Mouse (Mus musculus) telencephalon, adult 2 months (tissue): ENCODE results near the gene Gstm2.
"Not testable (repeated sequence)": the region's sequence is repeated elsewhere in the genome, so short reads cannot be mapped to it uniquely, and the experiment has no call there.

Experiments
- DNase-seq: peaks from one replicate; pipeline ENCODE4 v3.0.0-alpha.2; 2011; ENCODE audit warnings: low read depth, low spot score

Gstm2 gene

DNA sequence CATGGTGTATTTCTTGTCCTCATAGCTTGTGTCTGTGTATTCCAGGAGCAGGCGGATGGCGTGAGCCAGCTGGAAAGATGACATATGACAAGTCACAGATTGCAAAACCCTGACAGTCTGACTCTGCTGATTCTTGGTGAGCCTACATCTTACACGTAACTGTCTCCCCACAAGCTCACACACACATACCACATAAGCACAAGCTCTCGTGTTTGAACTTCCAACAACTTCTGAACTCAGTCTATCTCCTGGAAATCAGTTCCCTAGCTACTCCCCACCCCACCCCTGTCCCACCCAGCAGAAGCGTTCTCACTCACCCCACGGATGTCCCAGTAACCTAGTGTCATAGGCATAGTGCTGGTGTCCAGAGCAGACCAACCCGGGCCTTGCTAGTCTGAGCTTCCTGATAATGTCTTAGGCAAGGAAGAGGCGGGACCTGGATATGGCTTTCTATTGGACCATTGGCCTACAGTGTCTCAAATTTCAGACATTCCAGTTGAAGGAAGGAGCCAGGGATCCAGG, at the start of gene Gstm2:
Gene Gstm2 (minus strand): TSS at position 413 of the 522 bp plus-strand sequence.
- DNase-seq = no peak

DNA sequence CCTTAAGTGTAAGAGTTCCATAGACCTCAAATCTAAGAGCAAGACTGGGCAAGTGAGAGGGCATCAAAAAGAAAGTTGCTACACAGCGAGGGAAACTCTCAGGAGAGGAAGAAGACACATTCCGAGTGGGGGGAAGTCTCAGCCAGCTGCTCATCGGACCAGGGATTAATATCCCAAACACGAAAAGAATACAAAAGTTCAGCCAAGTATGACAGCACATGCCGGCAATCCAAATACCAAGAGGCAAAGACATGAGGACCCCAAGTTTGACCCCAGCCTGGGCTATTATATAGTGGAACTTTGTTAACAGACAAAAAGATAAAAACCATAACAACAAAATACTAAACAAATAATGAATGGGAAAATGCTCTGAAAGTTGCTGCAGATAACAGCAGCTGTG, 46.9 kb upstream of the Gstm2 start:
- DNase-seq = no peak

DNA sequence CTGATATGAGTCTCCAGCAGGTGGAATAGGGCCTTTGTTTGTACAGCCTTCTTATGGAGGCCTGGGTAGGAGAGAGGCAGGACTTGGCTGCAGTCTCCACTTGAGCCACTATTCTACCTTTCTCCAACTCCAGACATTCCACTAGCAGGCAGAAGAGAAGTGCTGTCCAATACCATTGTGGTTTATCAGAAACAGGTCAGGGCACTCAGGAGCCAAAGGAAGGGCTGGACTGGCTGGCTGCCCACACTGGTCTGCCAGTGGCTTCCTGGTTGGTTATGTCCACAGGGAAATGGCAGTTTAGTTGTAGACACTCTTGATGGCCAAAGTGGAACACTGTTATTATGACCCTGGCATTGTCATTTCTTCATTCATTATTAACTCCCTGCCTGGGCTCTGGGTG, 45.9 kb upstream of the Gstm2 start:
- DNase-seq = no peak

DNA sequence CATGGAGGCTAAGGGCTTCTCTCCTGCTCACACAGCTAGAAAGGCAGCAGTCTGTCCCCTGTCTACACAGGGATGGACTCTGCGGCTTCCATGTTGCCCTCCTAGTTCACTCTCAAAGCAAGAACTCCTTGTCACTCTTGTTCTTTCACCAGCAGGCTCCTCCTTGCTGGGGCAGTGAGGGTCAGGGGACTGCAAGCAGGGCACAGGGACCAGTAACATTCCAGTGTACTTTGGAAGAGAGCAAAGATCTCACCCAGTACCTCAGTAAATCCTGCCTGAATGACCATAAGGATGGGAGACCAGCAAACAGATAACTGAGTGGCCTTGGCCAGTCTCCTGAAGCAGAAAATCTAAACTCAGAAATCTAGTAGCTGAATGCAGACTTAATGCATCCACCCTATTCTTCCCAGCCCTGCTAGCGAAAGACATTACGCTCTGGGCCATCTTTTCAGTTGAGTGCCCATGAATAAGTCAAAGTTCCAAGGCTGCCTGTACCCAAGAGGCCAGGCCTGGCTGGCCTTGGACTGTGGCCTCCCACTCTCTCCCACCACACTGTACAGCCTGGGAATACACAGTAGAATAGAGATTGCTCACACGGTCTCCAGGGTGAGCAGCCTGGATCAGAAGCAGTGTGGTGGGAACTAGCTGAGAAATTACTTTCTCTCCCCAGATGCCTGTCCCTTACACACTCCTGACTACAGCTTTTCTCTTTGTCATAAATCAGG, 42.5 kb upstream of the Gstm2 start:
- DNase-seq = no peak

GRCm38 (mm10) chr3:108026597-108026996, 40.3 kb upstream of the Gstm2 start:
- DNase-seq = no peak

- DNase-seq = no peak
These were observed 39.8 kb upstream of the Gstm2 start for GRCm38 (mm10) chr3:108026049-108026448.

- DNase-seq = no peak
These were observed 39.1 kb upstream of the Gstm2 start for GRCm38 (mm10) chr3:108025318-108025717.

- no peak for DNase-seq
These were observed 36.4 kb upstream of the Gstm2 start for GRCm38 (mm10) chr3:108022650-108023049.

DNA sequence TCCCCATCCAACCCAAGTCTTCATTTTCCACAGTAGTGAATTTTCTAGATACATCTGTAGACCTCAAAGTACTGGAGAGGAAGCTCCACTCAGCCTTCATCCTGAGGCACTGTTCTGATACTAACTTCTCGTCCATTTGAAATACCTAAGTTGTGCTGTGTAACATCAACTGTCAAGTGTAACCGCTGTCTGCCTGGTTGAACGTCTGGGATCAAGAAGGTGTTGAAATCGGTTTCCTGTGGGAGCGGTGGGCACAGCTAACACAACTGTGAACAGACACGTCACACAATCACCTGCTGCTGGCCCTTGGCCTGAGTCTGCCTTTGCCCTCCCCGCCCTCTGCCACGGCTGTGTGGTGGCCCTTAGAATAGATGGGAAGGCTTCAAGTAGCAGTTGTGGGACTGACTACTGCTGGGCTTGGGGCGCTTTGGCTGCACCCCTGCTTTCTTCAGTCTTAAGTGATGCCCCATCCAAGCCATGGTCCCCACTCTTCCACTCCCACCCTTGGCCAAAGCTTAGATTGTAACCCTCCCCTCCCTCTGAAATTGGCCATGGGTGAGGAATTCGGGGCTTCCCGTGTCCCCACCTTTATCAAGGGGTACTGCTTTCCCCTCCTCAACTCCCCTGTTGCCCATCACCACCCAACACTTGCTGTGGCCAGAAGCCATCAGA, 34.2 kb upstream of the Gstm2 start:
- not testable (repeated sequence) for DNase-seq

GRCm38 (mm10) chr3:108019226-108019625, 33.0 kb upstream of the Gstm2 start:
- not testable (repeated sequence) for DNase-seq

DNA sequence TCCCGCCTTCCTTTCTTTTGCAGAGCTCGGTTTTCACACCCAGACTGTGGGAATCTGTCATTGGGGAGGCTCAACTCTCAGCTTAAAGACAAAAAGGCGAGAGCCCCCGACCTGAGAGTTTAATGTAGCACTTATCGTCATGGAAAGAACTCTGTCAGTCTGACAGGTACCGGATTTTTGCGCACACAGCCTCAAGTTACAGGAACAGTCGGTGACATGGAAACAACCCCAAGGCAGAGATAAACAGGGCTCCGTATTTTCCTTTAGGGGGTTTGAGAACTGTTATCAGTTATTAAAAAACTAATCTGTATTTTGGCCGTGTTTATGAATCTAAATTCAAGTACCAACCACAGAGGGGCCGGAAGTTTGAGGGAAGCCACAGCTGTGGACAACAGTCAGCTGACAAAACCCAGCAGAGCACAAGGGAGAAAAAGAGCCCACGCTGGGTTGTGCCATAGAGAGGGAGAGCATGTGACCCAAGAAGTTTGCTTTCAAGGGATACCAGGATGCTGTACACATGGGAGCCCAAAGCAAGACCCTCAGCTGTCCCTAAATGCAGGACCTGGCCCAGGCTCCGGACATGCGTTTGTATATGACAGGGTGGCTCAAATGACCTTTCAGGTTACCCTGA, 32.1 kb upstream of the Gstm2 start:
- no peak for DNase-seq

GRCm38 (mm10) chr3:108017473-108018189, 31.4 kb upstream of the Gstm2 start, which contains the start of gene Gstm1:
Gene Gstm1, minus strand, starts transcription at chr3:108017973.
- DNase-seq = peak; percentile 95

- DNase-seq = not testable (repeated sequence)
These were observed 30.2 kb upstream of the Gstm2 start for GRCm38 (mm10) chr3:108016468-108016867.

DNA sequence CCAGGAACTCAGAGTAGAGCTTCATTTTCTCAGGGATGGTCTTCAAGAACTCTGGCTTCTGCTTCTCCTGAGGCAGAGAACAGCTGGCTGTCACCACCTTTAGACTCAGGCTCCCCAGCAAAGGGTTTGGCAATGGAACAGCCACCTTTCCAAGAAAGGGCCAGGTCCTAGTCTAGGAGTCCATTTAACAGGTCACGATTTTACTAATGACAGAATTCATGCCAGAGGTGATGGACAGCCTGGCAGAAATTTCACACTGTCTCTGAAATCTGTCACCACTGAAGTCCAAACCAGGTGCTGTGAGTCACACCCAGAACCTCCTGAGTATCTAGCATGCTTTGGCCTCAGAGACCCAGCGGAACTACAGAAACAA, 28.7 kb upstream of the Gstm2 start:
- no peak for DNase-seq

DNA sequence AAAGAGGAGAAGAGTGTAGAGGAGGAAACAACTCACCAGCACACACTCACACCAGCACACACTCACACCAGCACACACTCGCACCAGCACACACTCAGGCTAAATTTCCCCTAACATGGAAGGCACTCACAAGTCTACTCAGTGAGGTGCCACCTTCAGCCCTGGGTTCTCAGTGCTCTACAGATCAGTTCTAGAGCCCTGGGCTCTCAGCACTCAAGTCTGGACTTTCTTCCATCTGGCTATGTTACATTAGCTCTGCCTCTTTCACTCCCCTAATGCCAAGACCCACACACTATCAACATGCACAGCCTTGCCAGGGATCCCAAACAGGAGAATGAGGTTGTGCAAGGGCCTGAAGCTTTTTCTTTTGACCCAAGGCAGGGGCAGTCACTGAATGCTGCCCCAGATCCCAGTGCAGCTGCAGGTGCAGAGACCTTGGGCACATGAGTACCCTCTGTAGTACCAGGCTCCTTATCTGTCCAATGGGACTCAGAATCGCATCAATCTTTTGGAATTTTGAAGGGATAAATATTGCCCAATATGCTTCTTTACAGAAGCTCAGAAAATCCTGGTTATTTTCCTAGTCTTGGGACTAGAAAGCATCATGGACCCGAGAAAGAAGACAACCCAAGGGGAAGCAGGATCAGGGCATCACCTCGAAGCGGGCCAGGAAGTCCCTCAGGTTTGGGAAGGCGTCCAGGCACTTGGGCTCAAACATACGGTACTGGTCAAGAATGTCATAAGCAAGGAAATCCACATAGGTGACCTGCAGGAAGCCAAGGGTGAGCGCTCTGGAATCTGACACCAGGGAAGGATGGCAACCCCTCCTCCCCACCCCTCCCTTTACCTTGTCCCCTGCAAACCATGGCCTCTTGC, 28.1 kb upstream of the Gstm2 start:
- no peak for DNase-seq

DNA sequence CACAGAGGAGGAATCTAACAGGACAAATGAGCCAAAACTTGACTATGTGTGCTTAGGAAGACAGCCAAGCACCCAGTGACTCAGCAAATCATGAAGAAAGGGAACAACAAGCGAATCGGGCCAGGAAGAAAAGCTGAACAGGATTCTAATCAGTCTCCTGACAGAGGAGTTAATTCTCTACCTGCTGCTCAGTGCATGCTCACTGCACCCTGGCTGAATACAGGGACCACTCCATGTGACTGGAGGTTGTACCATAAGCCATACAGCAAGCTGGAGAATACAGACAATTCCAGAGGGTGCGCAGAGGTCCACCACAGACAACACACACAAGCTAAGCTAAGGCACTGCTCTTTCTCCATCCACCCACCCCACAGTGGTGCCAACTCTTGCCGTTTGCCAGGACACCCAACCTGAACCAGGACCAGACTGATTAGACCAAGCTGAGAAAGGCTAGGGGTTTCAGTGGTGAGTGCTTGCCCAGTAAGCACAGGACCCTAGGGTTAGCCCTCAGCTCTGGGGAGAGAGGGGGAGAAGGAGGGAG, 27.1 kb upstream of the Gstm2 start:
- DNase-seq = peak; percentile 65

DNA sequence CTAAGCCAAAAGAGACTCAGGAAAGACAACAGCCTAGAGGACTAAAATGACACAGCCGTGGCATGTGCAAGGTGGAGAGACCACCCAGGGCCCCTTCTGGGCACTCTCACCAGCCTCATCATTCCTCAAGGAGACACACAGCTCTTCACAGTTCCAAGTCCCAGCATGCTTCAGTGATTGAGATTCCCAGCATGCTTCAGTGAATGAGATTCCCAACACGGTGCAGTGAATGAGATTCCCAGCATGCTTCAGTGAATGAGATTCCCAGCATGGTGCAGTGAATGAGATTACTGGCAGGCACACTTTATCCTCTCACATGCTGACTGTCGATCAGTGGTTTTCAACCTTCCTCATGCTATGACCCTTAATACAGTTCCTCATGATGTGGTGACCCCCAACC, 25.3 kb upstream of the Gstm2 start:
- no peak for DNase-seq

DNA sequence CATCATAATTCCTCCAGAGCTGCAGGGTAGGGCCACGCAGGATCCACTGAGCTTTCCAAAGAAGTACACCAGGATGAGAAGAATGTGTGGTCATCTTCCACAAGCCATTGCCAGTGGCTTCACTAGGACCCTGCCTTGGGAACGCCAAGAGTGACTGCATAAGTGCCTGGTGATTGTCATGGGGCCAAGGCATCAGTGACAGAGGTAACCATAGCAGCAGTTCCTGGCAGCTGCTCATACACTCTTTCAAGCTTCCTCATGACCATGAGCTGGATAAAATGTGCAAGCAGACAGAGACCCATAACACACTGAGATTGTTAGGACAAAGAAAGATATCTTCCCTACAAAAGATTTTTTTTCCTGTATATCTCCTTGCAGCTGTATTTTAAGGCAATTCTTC, 24.0 kb upstream of the Gstm2 start:
- no peak for DNase-seq

- DNase-seq = no peak
These were observed 15.8 kb upstream of the Gstm2 start for GRCm38 (mm10) chr3:108002021-108002420.

DNA sequence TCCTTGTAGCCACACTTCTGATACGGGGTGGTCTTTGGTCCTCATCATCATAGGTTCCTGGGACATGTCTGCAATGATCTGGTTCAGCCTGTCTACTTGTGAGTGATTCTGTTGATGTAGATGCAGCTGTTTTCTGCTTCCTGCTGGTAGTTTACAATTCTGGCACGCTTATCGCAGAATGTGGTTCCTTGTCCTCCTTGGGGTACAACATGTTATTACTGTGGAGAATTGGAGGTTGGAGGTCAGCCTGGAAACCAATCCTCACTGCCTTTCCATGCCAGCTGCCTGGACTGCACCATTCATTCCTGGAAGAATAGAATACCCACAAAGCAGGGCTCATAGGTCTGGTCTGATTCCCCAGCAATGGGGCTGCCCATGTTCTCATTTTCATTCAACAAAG, 13.2 kb upstream of the Gstm2 start:
- DNase-seq = no peak

DNA sequence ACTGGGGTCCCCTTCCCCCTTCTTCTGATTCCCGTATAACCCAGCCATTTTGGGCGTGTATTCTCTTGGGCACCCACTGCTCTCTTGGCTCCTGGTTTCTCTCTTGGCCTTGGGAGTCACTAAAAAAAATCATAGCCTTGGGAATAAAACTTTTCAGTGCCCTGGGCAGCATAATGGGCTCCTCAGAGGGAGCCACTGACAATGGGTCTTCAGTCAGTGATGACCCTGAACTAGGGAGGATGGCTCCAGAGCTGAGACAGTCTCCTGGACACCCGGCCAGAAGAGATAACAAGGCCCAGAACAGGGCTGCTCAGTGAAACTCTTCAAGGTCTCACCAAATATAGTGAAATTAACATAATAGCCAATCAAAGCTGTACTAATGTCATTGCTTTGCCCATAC, 12.3 kb upstream of the Gstm2 start:
- no peak for DNase-seq
